In genomic region chr3:97751566-97751965, GRCm38 (mm10) we compare ENCODE assay signal across 20 mouse cellular contexts.
"Had no signal": no experiment of that assay in that cellular context is flagged by ENCODE, and none has a peak within 500 bp of the region (broad histone marks: within the 10 kb centered on the region; RNA-seq: fewer than 3 reads in every experiment).

No protein-coding gene starts in this region.

- H3K9ac ChIP-seq: kidney, embryonic 15.5 days; liver, embryonic 13.5 days; midbrain, embryonic 12.5 days; midbrain, embryonic 15.5 days; neural tube, embryonic 13.5 days; stomach, embryonic 15.5 days had no signal

- H3K4me3 ChIP-seq: kidney, embryonic 15.5 days; left cerebral cortex, adult 2 months; liver, embryonic 13.5 days; midbrain, embryonic 12.5 days; midbrain, embryonic 15.5 days; myocyte; neural tube, embryonic 13.5 days; stomach, embryonic 15.5 days had no signal

- H3K4me2 ChIP-seq: kidney, embryonic 15.5 days; liver, embryonic 13.5 days; midbrain, embryonic 12.5 days; midbrain, embryonic 15.5 days; neural tube, embryonic 13.5 days; stomach, embryonic 15.5 days had no signal

- DNase-seq: kidney, postnatal 10 days; kidney, postnatal 36 days; layer of hippocampus, postnatal 36 days; liver, embryonic 13.5 days; lung, adult 2 months; lung, postnatal 14 days; lung, postnatal 4 days; retina, postnatal 1 day; right cerebral cortex, postnatal 25 days; spleen, adult 18-20 months; thymus, adult 2 months; thymus, postnatal 14 days; thymus, postnatal 4 days had no signal

- H3K4me1 ChIP-seq: liver, embryonic 13.5 days; midbrain, embryonic 12.5 days; midbrain, embryonic 15.5 days; neural tube, embryonic 13.5 days; stomach, embryonic 15.5 days had no signal

- H3K9me3 ChIP-seq: kidney, embryonic 15.5 days; liver, embryonic 13.5 days; midbrain, embryonic 12.5 days; midbrain, embryonic 15.5 days; neural tube, embryonic 13.5 days; stomach, embryonic 15.5 days had no signal

- H3K27me3 ChIP-seq: kidney, embryonic 15.5 days; liver, embryonic 13.5 days; midbrain, embryonic 12.5 days; midbrain, embryonic 15.5 days; neural tube, embryonic 13.5 days; stomach, embryonic 15.5 days had no signal

- ATAC-seq: midbrain, embryonic 15.5 days had no signal

- H3K27ac ChIP-seq: kidney, embryonic 15.5 days; left cerebral cortex, adult 2 months; liver, embryonic 13.5 days; midbrain, embryonic 12.5 days; midbrain, embryonic 15.5 days; neural tube, embryonic 13.5 days; stomach, embryonic 15.5 days had no signal
